Mouse (Mus musculus) hindbrain, embryonic 10.5 days (tissue): ENCODE data around the gene Eea1. TPM values are rescaled to one million over a fixed set of nuclear protein-coding genes. Genes with fewer than 3 reads are reported as not detected.

ENCODE experiments used
- DNase-seq: peaks from one replicate; pipeline ENCODE4 v3.0.0-alpha.2; 2017; ENCODE audit warnings: low spot score
- H3K27ac ChIP-seq: fragments of 300-500 bp; sonication (generic); 2 replicates; pipeline ENCODE4 v1.5.1; 2016; ENCODE audit warnings: mild to moderate bottlenecking, moderate library complexity
- H3K27me3 ChIP-seq: fragments of 300-500 bp; sonication (generic); 2 replicates; pipeline ENCODE4 v1.6.1; 2016; ENCODE audit warnings: mild to moderate bottlenecking; ENCODE audit not compliant: poor library complexity, insufficient read depth, severe bottlenecking
- H3K36me3 ChIP-seq: fragments of 300-500 bp; sonication (generic); 2 replicates; pipeline ENCODE4 v1.6.1; 2016; ENCODE audit warnings: mild to moderate bottlenecking, moderate library complexity
- H3K4me1 ChIP-seq: fragments of 300-500 bp; sonication (generic); replicated peaks from 2 replicates; pipeline ENCODE4 v1.6.1; 2016; ENCODE audit warnings: mild to moderate bottlenecking
- H3K4me3 ChIP-seq: fragments of 300-500 bp; sonication (generic); 2 replicates; pipeline ENCODE4 v1.5.1; 2016; ENCODE audit warnings: mild to moderate bottlenecking, moderate library complexity
- H3K9me3 ChIP-seq: fragments of 300-500 bp; sonication (generic); 2 replicates; pipeline ENCODE4 v1.6.1; 2016; ENCODE audit warnings: mild to moderate bottlenecking, moderate library complexity
- WGBS: fragments of 180-500 bp; shearing (Covaris S2); methylation state at CpG from one replicate; pipeline ENCODE4 v1.1.7; 2016; 5-methylcytosine and 5-hydroxymethylcytosine counted together
- polyA plus RNA-seq: library from polyadenylated mRNA; unstranded; fragments of >200 nt; fragmentation: Nextera tagmentation; extraction: Ambion mirVana; gene quantifications from 2 replicates; pipeline ENCODE4 v1.2.1, GENCODE M21; 2016

Gene Eea1
- polyA plus RNA-seq, result 9.2 and 10.3 TPM in 2 replicates

- Histone ChIP-seq H3K9me3 (no peaks in the 10 kb centered on the region), H3K27me3 (no peaks in the 10 kb centered on the region), H3K36me3 (no peaks in the 10 kb centered on the region), H3K27ac (peak within 1 kb of the TSS; percentile 93), H3K4me3 (peak within 1 kb of the TSS; percentile 83), H3K4me1 (peaks cover 20% of the 10 kb centered on the region)
- 1% methylated on average over 58 of the region's 59 CpGs for WGBS
- peak; percentile 93 for DNase-seq
Observed at GRCm38 (mm10) chr10:95940046-95940900, at the start of gene Eea1. Gene Eea1 (plus strand): TSS chr10:95940650.

DNA sequence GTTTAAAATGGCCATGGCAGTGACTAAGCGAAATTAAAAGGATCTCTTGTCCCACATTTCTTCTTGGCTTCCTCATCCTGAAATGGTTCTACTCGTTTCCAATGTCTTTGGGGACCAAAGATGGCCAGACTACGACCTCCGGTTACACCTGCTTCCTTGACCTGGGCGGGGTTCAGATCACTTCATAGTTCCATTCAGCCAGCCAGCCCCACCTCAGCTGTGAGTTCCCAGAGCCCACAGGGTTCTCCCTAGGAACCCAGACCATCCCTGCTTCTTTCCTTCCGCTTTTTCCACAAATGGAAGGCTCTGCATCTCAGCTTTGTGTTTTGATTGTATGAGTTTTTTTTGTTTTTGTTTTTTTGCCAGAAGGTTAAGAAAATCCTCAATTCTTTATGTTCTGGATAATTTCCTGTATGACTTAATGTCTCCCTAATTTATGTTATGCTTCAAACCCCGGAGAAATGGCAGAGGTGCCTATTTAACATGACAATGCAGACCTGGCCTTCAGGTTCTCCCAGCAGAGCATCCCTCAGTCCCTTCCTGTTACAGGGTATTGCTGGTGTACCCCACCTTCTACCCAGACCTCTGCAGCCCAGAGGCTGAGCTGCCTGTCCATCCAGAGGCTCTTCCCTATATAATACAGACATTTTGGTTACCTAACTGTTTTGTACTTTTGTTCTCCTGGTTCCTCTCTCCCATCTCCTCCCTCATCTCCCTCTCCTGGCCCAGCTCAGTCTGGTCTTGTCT lies 49.1 kb upstream of the Eea1 start:
- H3K9me3 ChIP-seq, result no peaks in the 10 kb centered on the region
- H3K4me1 ChIP-seq, result 0 out of 2 replicates have a peak, but pooled peaks cover 6% of the 10 kb centered on the region
- H3K27me3 ChIP-seq, result peaks cover 6% of the 10 kb centered on the region; the same call in 1 of the 2 replicates
- no peak overlapping the region for H3K4me3 ChIP-seq
- H3K36me3 ChIP-seq, result no peaks in the 10 kb centered on the region
- no peak overlapping the region for H3K27ac ChIP-seq
- no peak for DNase-seq
- 77% methylated on average over 7 of the region's 7 CpGs for WGBS

- Histone ChIP-seq H3K4me3 (no peak overlapping the region), H3K27me3 (peaks cover 6% of the 10 kb centered on the region; the same call in 1 of the 2 replicates), H3K9me3 (no peaks in the 10 kb centered on the region), H3K4me1 (0 out of 2 replicates have a peak, but pooled peaks cover 6% of the 10 kb centered on the region), H3K27ac (no peak overlapping the region), H3K36me3 (no peaks in the 10 kb centered on the region)
- 77% methylated on average over 9 of the region's 9 CpGs for WGBS
- no peak for DNase-seq
Observed at GRCm38 (mm10) chr10:95892132-95892531, 48.3 kb upstream of the Eea1 start.

- WGBS, result 89% methylated on average over 14 of the region's 14 CpGs
- DNase-seq, result no peak
- no peaks in the 10 kb centered on the region for H3K36me3 ChIP-seq
- H3K4me1 ChIP-seq, result 0 out of 2 replicates have a peak, but pooled peaks cover 6% of the 10 kb centered on the region
- H3K27ac ChIP-seq, result no peak overlapping the region
- H3K4me3 ChIP-seq, result no peak overlapping the region
- no peaks in the 10 kb centered on the region for H3K9me3 ChIP-seq
- H3K27me3 ChIP-seq, result peaks cover 6% of the 10 kb centered on the region; the same call in 1 of the 2 replicates
Observed at GRCm38 (mm10) chr10:95893291-95893932, 47.0 kb upstream of the Eea1 start.

- WGBS, result 37% methylated on average over 17 of the region's 17 CpGs
- Histone ChIP-seq H3K4me1 (0 out of 2 replicates have a peak, but pooled peaks cover 6% of the 10 kb centered on the region), H3K27me3 (peaks cover 6% of the 10 kb centered on the region; the same call in 1 of the 2 replicates), H3K4me3 (peak overlapping the region; percentile 40), H3K9me3 (no peaks in the 10 kb centered on the region), H3K27ac (peak overlapping the region; percentile 19), H3K36me3 (no peaks in the 10 kb centered on the region)
- DNase-seq, result no peak
Observed at GRCm38 (mm10) chr10:95894036-95894855, 46.2 kb upstream of the Eea1 start.

GRCm38 (mm10) chr10:95894856-95895386 lies 45.5 kb upstream of the Eea1 start:
- H3K4me3 ChIP-seq, result peak overlapping the region; percentile 40
- peaks cover 6% of the 10 kb centered on the region; the same call in 1 of the 2 replicates for H3K27me3 ChIP-seq
- DNase-seq, result peak; percentile 58
- no peaks in the 10 kb centered on the region for H3K36me3 ChIP-seq
- 47% methylated on average over 10 of the region's 10 CpGs for WGBS
- peak overlapping the region; percentile 19 for H3K27ac ChIP-seq
- H3K9me3 ChIP-seq, result no peaks in the 10 kb centered on the region
- H3K4me1 ChIP-seq, result 0 out of 2 replicates have a peak, but pooled peaks cover 6% of the 10 kb centered on the region

- Histone ChIP-seq H3K27ac (no peak overlapping the region; the same call in 1 of the 2 replicates), H3K36me3 (no peaks in the 10 kb centered on the region), H3K27me3 (no peaks in the 10 kb centered on the region), H3K4me1 (0 out of 2 replicates have a peak, but pooled peaks cover 6% of the 10 kb centered on the region), H3K9me3 (no peaks in the 10 kb centered on the region), H3K4me3 (no peak overlapping the region)
- no peak for DNase-seq
- 72% methylated on average over 5 of the region's 5 CpGs for WGBS
Observed at GRCm38 (mm10) chr10:95898471-95899154, 41.8 kb upstream of the Eea1 start.

- Histone ChIP-seq H3K4me3 (no peak overlapping the region), H3K4me1 (no peaks in the 10 kb centered on the region), H3K27me3 (no peaks in the 10 kb centered on the region), H3K36me3 (no peaks in the 10 kb centered on the region), H3K27ac (no peak overlapping the region), H3K9me3 (no peaks in the 10 kb centered on the region)
- WGBS, result 92% methylated on average over 6 of the region's 6 CpGs
- DNase-seq, result no peak
Observed at GRCm38 (mm10) chr10:95904668-95905067, 35.8 kb upstream of the Eea1 start.

DNA sequence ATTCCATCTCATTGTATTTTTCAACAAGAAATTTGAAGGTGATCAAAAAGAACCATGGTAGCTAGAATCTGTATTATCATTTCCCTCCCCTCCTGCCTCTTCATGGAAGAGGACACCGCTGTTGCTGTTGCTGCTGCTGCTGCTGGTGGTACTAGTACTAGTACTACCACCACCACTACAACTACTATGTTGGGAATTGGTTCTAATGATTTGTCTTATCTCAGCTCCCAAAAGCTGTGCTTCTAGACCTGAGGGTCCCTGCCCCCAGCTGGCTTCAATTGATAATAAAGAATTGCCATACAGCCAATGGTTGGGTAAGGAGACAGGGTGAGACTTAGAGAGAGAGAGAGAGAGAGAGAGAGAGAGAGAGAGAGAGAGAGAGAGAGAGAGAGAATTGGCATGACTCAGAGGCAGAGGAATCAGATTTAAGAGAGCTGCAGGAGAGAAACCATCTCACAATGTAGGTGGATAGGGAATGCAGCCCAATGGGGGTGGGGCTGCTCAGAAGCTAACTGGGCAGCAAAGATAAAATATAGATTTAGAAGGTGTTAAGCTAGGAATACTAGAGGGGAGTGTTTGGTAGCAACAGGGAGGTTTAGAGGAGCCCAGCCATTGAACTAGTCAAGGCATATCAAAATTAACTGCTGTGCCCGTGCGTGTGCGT lies 31.1 kb upstream of the Eea1 start:
- Histone ChIP-seq H3K27me3 (no peaks in the 10 kb centered on the region), H3K36me3 (no peaks in the 10 kb centered on the region)
- 94% methylated on average over 4 of the region's 4 CpGs for WGBS

DNA sequence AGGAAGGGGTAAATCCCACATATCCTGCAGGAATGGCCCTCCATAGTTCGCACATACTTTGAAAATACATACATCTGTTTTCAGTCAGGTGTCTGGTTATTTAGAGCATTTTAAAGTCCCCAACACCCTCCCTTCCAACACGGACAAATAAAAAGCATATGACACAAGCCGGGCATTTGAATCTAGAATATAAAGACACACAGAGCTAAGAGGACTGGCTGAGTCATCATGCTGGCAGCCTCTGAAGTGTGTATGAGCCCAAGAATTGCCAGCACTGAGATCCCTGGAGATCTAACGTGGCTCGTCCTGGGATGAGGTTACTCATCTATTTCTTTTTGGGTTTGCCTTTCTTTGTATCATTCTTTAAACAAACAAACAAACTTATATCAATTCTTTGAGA lies 29.4 kb upstream of the Eea1 start:
- DNase-seq, result no peak
- no peaks in the 10 kb centered on the region for H3K4me1 ChIP-seq

More for the DNA sequence above, 31.1 kb upstream of the Eea1 start:
- Histone ChIP-seq H3K27ac (no peak overlapping the region), H3K4me1 (no peaks in the 10 kb centered on the region), H3K4me3 (no peak overlapping the region), H3K9me3 (no peaks in the 10 kb centered on the region)
- DNase-seq, result no peak

More for the DNA sequence above, 29.4 kb upstream of the Eea1 start:
- H3K27me3 ChIP-seq, result no peaks in the 10 kb centered on the region
- 84% methylated on average over 5 of the region's 5 CpGs for WGBS
- H3K9me3 ChIP-seq, result no peaks in the 10 kb centered on the region
- H3K27ac ChIP-seq, result no peak overlapping the region
- no peak overlapping the region for H3K4me3 ChIP-seq
- H3K36me3 ChIP-seq, result no peaks in the 10 kb centered on the region
